Mouse (Mus musculus) layer of hippocampus, adult 9-10 months (tissue): ENCODE measurements around the gene Kng1.
"Not testable (repeated sequence)": the region's sequence is repeated elsewhere in the genome, so short reads cannot be mapped to it uniquely, and the experiment has no call there.

Experiments used
- DNase-seq: peaks from one replicate; pipeline ENCODE4 v3.0.0; 2022; ENCODE audit warnings: low spot score

Kng1 gene

GRCm38 (mm10) chr16:23057668-23058447 lies at the start of gene Kng1:
TSS of gene Kng1 (plus strand) at chr16:23057865.
- DNase-seq, result not testable (repeated sequence)

DNA sequence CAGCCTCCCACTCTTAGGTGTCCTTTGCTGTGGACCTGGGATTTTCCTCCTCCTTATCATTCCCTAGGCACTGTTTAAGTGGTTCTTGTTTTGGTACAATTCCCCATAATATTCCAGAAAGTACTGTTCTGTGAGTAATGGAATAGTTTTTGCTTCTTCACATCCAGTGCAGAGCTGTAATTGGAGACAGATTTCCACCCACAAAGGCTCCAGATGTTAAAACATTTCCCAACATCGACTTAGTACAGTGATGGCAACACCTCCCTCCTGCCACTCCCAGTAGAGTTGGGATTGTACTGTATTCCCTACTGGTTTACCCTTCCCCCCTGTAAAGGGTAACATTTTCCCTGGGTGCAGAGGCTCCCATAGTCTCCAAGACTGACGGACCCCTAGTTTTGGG lies 43.9 kb upstream of the Kng1 start:
- not testable (repeated sequence) for DNase-seq

DNA sequence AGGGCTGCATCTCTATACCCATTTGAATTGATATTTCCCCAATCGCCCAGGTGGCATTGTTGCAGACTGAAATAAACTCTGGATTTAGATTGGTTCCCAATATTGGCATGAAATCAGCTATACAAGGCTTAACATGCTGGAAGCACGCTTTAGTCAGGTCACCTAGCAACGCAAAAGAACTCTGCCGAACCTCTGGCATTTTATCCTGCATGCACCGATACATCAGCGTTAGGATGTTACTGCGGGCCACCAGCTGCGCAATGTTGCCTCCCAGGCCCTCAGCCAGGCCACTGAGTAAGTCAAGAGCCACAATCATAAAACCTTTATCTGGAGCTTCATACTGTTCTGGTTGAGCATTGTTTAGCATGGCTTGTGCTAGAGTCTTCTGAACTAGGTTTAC lies 43.0 kb upstream of the Kng1 start:
- not testable (repeated sequence) for DNase-seq

- DNase-seq, result not testable (repeated sequence)
Measured at GRCm38 (mm10) chr16:23020571-23020970, 37.1 kb upstream of the Kng1 start.

- no peak for DNase-seq
Measured at GRCm38 (mm10) chr16:23025111-23025510, 32.6 kb upstream of the Kng1 start.

DNA sequence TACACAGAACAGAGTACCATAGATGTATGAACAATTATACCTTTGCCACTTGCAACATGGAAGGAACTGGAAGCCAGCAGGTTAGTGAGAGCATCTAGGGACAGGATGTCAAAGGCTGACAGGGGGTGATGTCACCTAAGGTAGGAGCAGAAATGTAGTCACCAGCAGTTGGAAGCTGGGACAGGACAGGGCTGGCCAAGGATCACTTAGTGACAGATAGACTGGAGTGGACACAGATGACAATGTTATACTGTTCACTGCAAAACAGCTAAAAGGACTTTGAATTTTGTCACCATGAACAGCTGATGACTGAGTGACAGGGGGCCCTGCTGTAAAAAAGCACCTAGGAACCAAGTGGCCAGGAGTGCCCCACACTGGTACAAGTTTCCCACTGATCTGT lies 31.1 kb upstream of the Kng1 start:
- no peak for DNase-seq

GRCm38 (mm10) chr16:23027341-23027740 lies 30.3 kb upstream of the Kng1 start:
- DNase-seq, result not testable (repeated sequence)

GRCm38 (mm10) chr16:23028966-23029600 lies 28.6 kb upstream of the Kng1 start, which contains the start of gene Kng2:
TSS of gene Kng2 (minus strand) at chr16:23029482.
- not testable (repeated sequence) for DNase-seq

- DNase-seq, result no peak
Measured at GRCm38 (mm10) chr16:23030673-23031435, 26.8 kb upstream of the Kng1 start.

- no peak for DNase-seq
Measured at GRCm38 (mm10) chr16:23033673-23034072, 24.0 kb upstream of the Kng1 start.

- DNase-seq, result no peak
Measured at GRCm38 (mm10) chr16:23037744-23038143, 19.9 kb upstream of the Kng1 start.

- DNase-seq, result no peak
Measured at GRCm38 (mm10) chr16:23039281-23039680, 18.4 kb upstream of the Kng1 start.

GRCm38 (mm10) chr16:23040876-23041275 lies 16.8 kb upstream of the Kng1 start:
- no peak for DNase-seq

DNA sequence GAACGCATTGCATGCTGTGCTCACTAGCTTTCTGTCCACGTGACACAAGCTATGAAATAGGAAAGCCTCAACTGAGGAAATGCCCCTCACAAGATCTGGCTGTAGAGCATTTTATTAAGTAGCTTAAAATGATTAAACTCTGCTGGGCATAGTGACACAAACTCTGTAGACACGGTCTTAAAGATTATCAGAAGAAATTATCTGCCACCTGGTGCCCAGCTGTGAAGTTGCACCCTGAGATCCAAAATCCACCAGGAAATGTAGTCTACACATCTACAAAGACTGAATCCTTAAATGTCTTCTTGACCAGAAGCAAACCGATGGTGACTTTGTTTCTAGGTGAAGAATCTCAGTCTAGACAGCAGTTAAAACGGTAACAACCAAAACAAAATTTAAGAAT lies 11.3 kb upstream of the Kng1 start:
- DNase-seq, result peak; percentile 24

DNA sequence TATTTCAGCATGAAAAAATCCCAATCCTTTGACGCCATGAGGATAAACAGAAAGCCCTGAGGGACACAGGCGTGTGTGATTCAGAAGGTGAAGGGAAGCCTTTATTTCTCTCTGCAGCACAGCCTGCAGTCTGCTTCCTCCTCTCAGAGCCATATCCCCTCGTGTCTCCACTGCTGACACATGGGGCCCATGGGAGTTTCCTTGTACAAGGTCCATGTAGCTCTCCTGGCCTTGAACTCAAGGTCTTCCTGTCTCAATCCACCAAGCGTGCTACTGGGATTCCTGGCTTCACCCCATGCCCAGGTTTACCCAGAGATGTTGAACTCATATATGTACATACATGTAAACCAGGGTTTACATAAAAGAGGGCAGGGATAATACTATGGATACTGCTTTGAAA lies 2.0 kb downstream of the Kng1 start:
- DNase-seq, result not testable (repeated sequence)

DNA sequence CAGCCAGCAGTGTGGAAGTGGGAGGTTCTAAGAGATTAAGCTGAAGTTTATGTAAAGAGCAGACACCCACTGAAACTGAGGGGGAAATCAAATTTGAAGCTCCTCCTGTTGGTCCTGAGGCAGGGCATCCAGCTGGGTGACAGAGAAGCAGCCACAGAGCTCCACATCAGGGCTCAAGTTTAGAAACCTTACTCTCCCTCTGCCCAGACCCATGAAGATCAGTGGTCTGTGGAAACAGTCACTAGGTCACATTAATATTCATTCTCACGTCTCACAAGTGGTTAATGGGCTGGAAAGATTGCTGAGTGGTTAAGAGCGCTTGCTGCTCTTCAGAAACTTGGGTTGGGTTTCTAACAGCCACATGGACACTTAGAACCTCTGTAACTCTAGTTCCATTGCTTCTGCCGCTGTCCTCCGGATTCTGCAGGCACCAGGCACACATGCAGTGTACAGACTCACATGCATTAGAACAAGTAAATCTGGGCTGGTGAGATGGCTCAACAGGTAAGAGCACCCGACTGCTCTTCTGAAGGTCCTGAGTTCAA lies 3.2 kb downstream of the Kng1 start:
- not testable (repeated sequence) for DNase-seq

DNA sequence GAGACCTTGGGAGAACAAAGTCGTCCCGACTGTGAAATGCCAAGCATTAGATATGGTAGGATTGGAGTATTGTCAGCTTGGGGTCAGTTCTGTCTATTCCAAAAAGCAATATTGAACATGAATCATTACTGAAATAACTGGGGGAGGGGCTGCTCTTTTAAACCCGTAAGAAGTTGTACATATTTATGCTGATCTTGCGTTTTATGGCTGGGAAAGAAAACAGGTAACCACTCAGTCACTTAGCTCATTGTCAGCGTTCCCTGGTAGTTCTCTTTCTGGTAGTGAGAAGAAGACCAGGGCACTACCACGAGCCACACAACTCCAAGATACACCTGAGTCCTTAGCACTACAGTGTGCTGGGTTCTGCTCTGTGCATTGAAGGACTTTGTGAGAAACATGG lies 19.9 kb downstream of the Kng1 start:
- not testable (repeated sequence) for DNase-seq

GRCm38 (mm10) chr16:23087159-23087558 lies 29.5 kb downstream of the Kng1 start:
- DNase-seq, result not testable (repeated sequence)

DNA sequence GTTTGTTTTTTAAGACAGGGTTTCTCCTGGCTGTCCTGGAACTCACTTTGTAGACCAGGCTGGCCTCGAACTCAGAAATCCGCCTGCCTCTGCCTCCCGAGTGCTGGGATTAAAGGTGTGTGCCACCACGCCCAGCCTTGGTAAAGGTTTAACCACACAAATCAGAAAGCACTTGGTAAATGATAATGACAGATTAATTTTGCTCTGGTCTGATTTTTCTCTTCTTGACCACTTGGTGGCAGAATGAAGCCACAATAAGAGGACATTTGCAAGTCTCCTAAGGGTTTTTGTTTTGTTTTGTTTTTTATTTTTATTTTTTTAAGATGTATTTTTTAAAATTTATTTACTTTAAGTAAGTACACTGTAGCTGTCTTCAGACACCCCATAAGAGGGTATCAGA lies 30.0 kb downstream of the Kng1 start:
- not testable (repeated sequence) for DNase-seq

GRCm38 (mm10) chr16:23088491-23088890 lies 30.8 kb downstream of the Kng1 start:
- not testable (repeated sequence) for DNase-seq

DNA sequence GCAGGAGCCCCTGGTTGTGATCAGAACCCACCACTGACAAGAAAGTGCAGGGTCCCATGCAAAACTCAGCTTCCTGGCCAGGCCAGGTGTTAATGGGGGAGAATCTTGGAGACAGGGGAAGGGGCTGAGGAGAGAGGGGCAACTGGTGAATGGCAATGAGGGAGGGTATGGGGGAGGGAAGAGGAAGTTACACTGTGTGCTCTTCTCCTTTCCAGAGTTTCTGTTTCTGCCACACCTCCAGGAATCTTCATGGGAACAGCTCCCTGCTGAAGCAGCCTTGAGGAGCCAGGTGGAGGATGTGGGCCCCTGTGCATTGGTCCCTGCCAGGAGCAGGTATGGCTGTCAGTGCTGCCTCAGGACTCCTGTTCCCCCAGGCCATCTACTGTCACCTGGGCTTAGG lies 33.7 kb downstream of the Kng1 start:
- DNase-seq, result not testable (repeated sequence)

DNA sequence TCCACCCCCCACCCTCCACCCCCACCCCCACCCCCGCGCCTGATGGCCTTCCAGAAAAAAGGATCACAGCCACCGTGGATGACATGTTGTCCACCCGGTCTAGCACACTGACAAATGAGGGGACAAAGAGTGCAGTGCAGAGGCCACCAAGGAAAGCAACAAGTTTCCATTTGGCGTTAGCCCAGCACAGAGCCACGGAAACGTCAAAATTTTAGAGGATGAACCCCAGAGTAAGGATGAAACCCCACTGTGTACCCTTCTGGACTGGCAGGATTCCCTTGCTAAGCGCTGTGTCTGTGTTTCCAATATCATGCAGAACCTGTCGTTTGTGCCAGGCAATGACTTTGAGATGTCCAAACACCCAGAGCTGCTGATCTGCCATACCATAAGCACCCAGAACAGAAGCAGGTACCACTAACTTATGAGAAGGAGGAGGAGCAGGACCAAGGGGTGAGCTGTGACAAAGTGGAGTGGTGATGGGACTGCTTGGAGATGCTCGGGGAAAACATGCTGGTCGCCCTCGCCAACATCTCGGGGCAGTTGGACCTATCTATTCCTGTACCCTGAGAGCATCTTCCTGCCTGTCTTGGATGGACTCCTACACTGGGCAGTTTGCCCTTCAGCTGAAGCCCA lies 35.8 kb downstream of the Kng1 start:
- DNase-seq, result no peak
